Mouse (Mus musculus): Measurements from ENCODE around the gene Top3a. TPM values are rescaled to one million over a fixed set of nuclear protein-coding genes. Genes with fewer than 3 reads are reported as not detected.

The Top3a gene
- polyA plus RNA-seq, 1 experiment, result not detected

GRCm38 (mm10) chr11:60809546-60809945 lies 32.4 kb upstream of the Top3a start:
- Histone ChIP-seq H3K4me1 (ENCODE audit: control insufficient read depth, insufficient read depth, low read length) (peaks cover 11% of the 10 kb centered on the region), H3K27ac (ENCODE audit: insufficient read depth, low read depth, low read length) (no peak overlapping the region), H3K4me3 (ENCODE audit: insufficient read depth, low read depth, low read length) (no peak overlapping the region)
- WGBS, result 100% methylated on average over 1 of the region's 1 CpGs
- TF ChIP-seq CTCF (IDR thresholded peaks at IDR 0.05; ENCODE audit: insufficient read depth, low read depth, low read length) (no peak), POLR2A (IDR thresholded peaks at IDR 0.05; ENCODE audit: insufficient read depth, low read depth, low read length) (no peak)

- no peak for TF ChIP-seq POLR2A (IDR thresholded peaks at IDR 0.05; ENCODE audit: insufficient read depth, low read depth, low read length)
- TF ChIP-seq CTCF (IDR thresholded peaks at IDR 0.05; ENCODE audit: insufficient read depth, low read depth, low read length), result no peak
- peak overlapping the region; percentile 47 for H3K27ac ChIP-seq (ENCODE audit: insufficient read depth, low read depth, low read length)
- no peak overlapping the region for H3K4me3 ChIP-seq (ENCODE audit: insufficient read depth, low read depth, low read length)
- 60% methylated on average over 4 of the region's 4 CpGs for WGBS
- peaks cover 11% of the 10 kb centered on the region for H3K4me1 ChIP-seq (ENCODE audit: control insufficient read depth, insufficient read depth, low read length)
Observed at GRCm38 (mm10) chr11:60808286-60809070, 31.3 kb upstream of the Top3a start.

GRCm38 (mm10) chr11:60800892-60801291 lies 23.7 kb upstream of the Top3a start:
- H3K27ac ChIP-seq (ENCODE audit: insufficient read depth, low read depth, low read length), result no peak overlapping the region
- no peaks in the 10 kb centered on the region for H3K4me1 ChIP-seq (ENCODE audit: control insufficient read depth, insufficient read depth, low read length)
- WGBS, result 90% methylated on average over 1 of the region's 1 CpGs
- H3K4me3 ChIP-seq (ENCODE audit: insufficient read depth, low read depth, low read length), result no peak overlapping the region
- TF ChIP-seq CTCF (IDR thresholded peaks at IDR 0.05; ENCODE audit: insufficient read depth, low read depth, low read length) (no peak), POLR2A (IDR thresholded peaks at IDR 0.05; ENCODE audit: insufficient read depth, low read depth, low read length) (no peak)

- TF ChIP-seq CTCF (IDR thresholded peaks at IDR 0.05; ENCODE audit: insufficient read depth, low read depth, low read length), result no peak
- WGBS, result 93% methylated on average over 4 of the region's 4 CpGs
- H3K4me1 ChIP-seq (ENCODE audit: control insufficient read depth, insufficient read depth, low read length), result no peaks in the 10 kb centered on the region
- no peak overlapping the region for H3K4me3 ChIP-seq (ENCODE audit: insufficient read depth, low read depth, low read length)
- no peak overlapping the region for H3K27ac ChIP-seq (ENCODE audit: insufficient read depth, low read depth, low read length)
Observed at GRCm38 (mm10) chr11:60799977-60800376, 22.8 kb upstream of the Top3a start.

- Histone ChIP-seq H3K4me3 (ENCODE audit: insufficient read depth, low read depth, low read length) (no peak overlapping the region), H3K27ac (ENCODE audit: insufficient read depth, low read depth, low read length) (no peak overlapping the region), H3K4me1 (ENCODE audit: control insufficient read depth, insufficient read depth, low read length) (no peaks in the 10 kb centered on the region)
- TF ChIP-seq CTCF (IDR thresholded peaks at IDR 0.05; ENCODE audit: insufficient read depth, low read depth, low read length) (no peak), POLR2A (IDR thresholded peaks at IDR 0.05; ENCODE audit: insufficient read depth, low read depth, low read length) (no peak)
- 87% methylated on average over 11 of the region's 11 CpGs for WGBS
Observed at GRCm38 (mm10) chr11:60796342-60796741, 19.2 kb upstream of the Top3a start.

- no peak overlapping the region for H3K27ac ChIP-seq (ENCODE audit: insufficient read depth, low read depth, low read length)
- H3K4me1 ChIP-seq (ENCODE audit: control insufficient read depth, insufficient read depth, low read length), result no peaks in the 10 kb centered on the region
- TF ChIP-seq CTCF (IDR thresholded peaks at IDR 0.05; ENCODE audit: insufficient read depth, low read depth, low read length), result no peak
- no peak for TF ChIP-seq POLR2A (IDR thresholded peaks at IDR 0.05; ENCODE audit: insufficient read depth, low read depth, low read length)
- H3K4me3 ChIP-seq (ENCODE audit: insufficient read depth, low read depth, low read length), result no peak overlapping the region
- 87% methylated on average over 2 of the region's 2 CpGs for WGBS
Observed at GRCm38 (mm10) chr11:60790472-60790871, 13.3 kb upstream of the Top3a start.

- 23% methylated on average over 1 of the region's 1 CpGs for WGBS
- H3K27ac ChIP-seq (ENCODE audit: insufficient read depth, low read depth, low read length), result no peak overlapping the region
Observed at GRCm38 (mm10) chr11:60787595-60787994, 10.4 kb upstream of the Top3a start.

GRCm38 (mm10) chr11:60784179-60784922 lies 7.2 kb upstream of the Top3a start:
- 89% methylated on average over 8 of the region's 8 CpGs for WGBS
- no peak for TF ChIP-seq CTCF (IDR thresholded peaks at IDR 0.05; ENCODE audit: insufficient read depth, low read depth, low read length)
- no peak for TF ChIP-seq POLR2A (IDR thresholded peaks at IDR 0.05; ENCODE audit: insufficient read depth, low read depth, low read length)
- Histone ChIP-seq H3K4me3 (ENCODE audit: insufficient read depth, low read depth, low read length) (no peak overlapping the region), H3K27ac (ENCODE audit: insufficient read depth, low read depth, low read length) (no peak overlapping the region), H3K4me1 (ENCODE audit: control insufficient read depth, insufficient read depth, low read length) (peaks cover 22% of the 10 kb centered on the region)

More at GRCm38 (mm10) chr11:60787595-60787994, 10.4 kb upstream of the Top3a start:
- TF ChIP-seq CTCF (IDR thresholded peaks at IDR 0.05; ENCODE audit: insufficient read depth, low read depth, low read length), result no peak
- no peak for TF ChIP-seq POLR2A (IDR thresholded peaks at IDR 0.05; ENCODE audit: insufficient read depth, low read depth, low read length)
- Histone ChIP-seq H3K4me3 (ENCODE audit: insufficient read depth, low read depth, low read length) (no peak overlapping the region), H3K4me1 (ENCODE audit: control insufficient read depth, insufficient read depth, low read length) (peaks cover 8% of the 10 kb centered on the region; the same call in 1 of the 2 replicates)

GRCm38 (mm10) chr11:60779673-60780189 lies 2.6 kb upstream of the Top3a start:
- TF ChIP-seq CTCF (IDR thresholded peaks at IDR 0.05; ENCODE audit: insufficient read depth, low read depth, low read length) (no peak), POLR2A (IDR thresholded peaks at IDR 0.05; ENCODE audit: insufficient read depth, low read depth, low read length) (no peak)
- 90% methylated on average over 10 of the region's 10 CpGs for WGBS
- Histone ChIP-seq H3K4me1 (ENCODE audit: control insufficient read depth, insufficient read depth, low read length) (peaks cover 39% of the 10 kb centered on the region), H3K4me3 (ENCODE audit: insufficient read depth, low read depth, low read length) (no peak overlapping the region), H3K27ac (ENCODE audit: insufficient read depth, low read depth, low read length) (no peak overlapping the region)
